Mouse (Mus musculus): ENCODE results near the gene Olfr935. TPM values are rescaled to one million over a fixed set of nuclear protein-coding genes. Genes with fewer than 3 reads are reported as not detected.

The Olfr935 gene
- not detected for polyA plus RNA-seq (2015; fragmentation: Illumina TruSeq; extraction: RNeasy Lipid Tissue Mini Kit (QIAGEN cat#74804); ENCODE audit: insufficient read depth, low replicate concordance)

GRCm38 (mm10) chr9:38999583-38999982, at the start of gene Olfr935:
TSS of gene Olfr935 (minus strand) at chr9:38999683.

DNA sequence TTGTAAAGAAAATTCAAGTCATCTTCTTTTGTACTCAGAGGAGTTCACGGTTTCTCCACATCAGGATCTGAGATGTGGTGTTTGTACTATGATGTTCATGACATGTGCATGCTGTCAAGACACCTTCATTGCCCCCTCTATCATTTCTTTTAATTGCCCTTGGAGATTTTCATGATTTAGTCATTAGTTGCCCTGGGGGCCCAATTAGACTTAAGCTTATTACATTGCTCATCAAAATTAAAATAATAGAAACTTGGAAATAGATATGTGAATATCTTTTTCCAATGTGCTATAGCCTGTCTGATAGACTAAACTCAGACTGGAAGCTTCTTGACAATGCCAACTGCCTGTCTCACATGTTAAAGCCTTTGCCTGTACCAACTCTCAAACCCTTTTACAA, 23.8 kb upstream of the Olfr935 start, which contains the start of gene Olfr146:
Gene Olfr146, minus strand, starts transcription at position 101 of the 400 bp plus-strand sequence.

GRCm38 (mm10) chr9:38988215-38988614, 11.3 kb downstream of the Olfr935 start, which contains the start of gene Olfr934:
TSS of gene Olfr934 (minus strand) at chr9:38988315.

GRCm38 (mm10) chr9:38972013-38972412, 27.5 kb downstream of the Olfr935 start, which contains the start of gene Olfr933:
TSS of gene Olfr933 (plus strand) at chr9:38972313.

Other genes with a start within 250 kb of the Olfr935 start
- 0.32 TPM for gene Olfr920, start 247.4 kb downstream of the Olfr935 start, polyA plus RNA-seq (2015; fragmentation: Illumina TruSeq; extraction: RNeasy Lipid Tissue Mini Kit (QIAGEN cat#74804); ENCODE audit: insufficient read depth, low replicate concordance)
- gene Olfr921, start 226.6 kb downstream of the Olfr935 start, polyA plus RNA-seq (2015; fragmentation: Illumina TruSeq; extraction: RNeasy Lipid Tissue Mini Kit (QIAGEN cat#74804); ENCODE audit: insufficient read depth, low replicate concordance): not detected
- gene Olfr922, start 185.1 kb downstream of the Olfr935 start, polyA plus RNA-seq (2015; fragmentation: Illumina TruSeq; extraction: RNeasy Lipid Tissue Mini Kit (QIAGEN cat#74804); ENCODE audit: insufficient read depth, low replicate concordance): not detected
- not detected for gene Olfr923, start 173.1 kb downstream of the Olfr935 start, polyA plus RNA-seq (2015; fragmentation: Illumina TruSeq; extraction: RNeasy Lipid Tissue Mini Kit (QIAGEN cat#74804); ENCODE audit: insufficient read depth, low replicate concordance)
- gene Olfr924, start 155.2 kb downstream of the Olfr935 start, polyA plus RNA-seq (2015; fragmentation: Illumina TruSeq; extraction: RNeasy Lipid Tissue Mini Kit (QIAGEN cat#74804); ENCODE audit: insufficient read depth, low replicate concordance): not detected
- not detected for gene Olfr26, start 144.6 kb downstream of the Olfr935 start, polyA plus RNA-seq (2015; fragmentation: Illumina TruSeq; extraction: RNeasy Lipid Tissue Mini Kit (QIAGEN cat#74804); ENCODE audit: insufficient read depth, low replicate concordance)
- not detected for gene Olfr926, start 122.6 kb downstream of the Olfr935 start, polyA plus RNA-seq (2015; fragmentation: Illumina TruSeq; extraction: RNeasy Lipid Tissue Mini Kit (QIAGEN cat#74804); ENCODE audit: insufficient read depth, low replicate concordance)
- gene Olfr930, start 69.9 kb downstream of the Olfr935 start, polyA plus RNA-seq (2015; fragmentation: Illumina TruSeq; extraction: RNeasy Lipid Tissue Mini Kit (QIAGEN cat#74804); ENCODE audit: insufficient read depth, low replicate concordance): not detected
- gene Olfr933, start 27.4 kb downstream of the Olfr935 start, polyA plus RNA-seq (2015; fragmentation: Illumina TruSeq; extraction: RNeasy Lipid Tissue Mini Kit (QIAGEN cat#74804); ENCODE audit: insufficient read depth, low replicate concordance): not detected
- not detected for gene Olfr934, start 11.4 kb downstream of the Olfr935 start, polyA plus RNA-seq (2015; fragmentation: Illumina TruSeq; extraction: RNeasy Lipid Tissue Mini Kit (QIAGEN cat#74804); ENCODE audit: insufficient read depth, low replicate concordance)
- gene Olfr146, start 23.7 kb upstream of the Olfr935 start, polyA plus RNA-seq (2015; fragmentation: Illumina TruSeq; extraction: RNeasy Lipid Tissue Mini Kit (QIAGEN cat#74804); ENCODE audit: insufficient read depth, low replicate concordance): not detected
- not detected for gene Olfr937, start 65.3 kb upstream of the Olfr935 start, polyA plus RNA-seq (2015; fragmentation: Illumina TruSeq; extraction: RNeasy Lipid Tissue Mini Kit (QIAGEN cat#74804); ENCODE audit: insufficient read depth, low replicate concordance)
- not detected for gene Olfr938, start 79.2 kb upstream of the Olfr935 start, polyA plus RNA-seq (2015; fragmentation: Illumina TruSeq; extraction: RNeasy Lipid Tissue Mini Kit (QIAGEN cat#74804); ENCODE audit: insufficient read depth, low replicate concordance)
- not detected for gene Olfr27, start 128.4 kb upstream of the Olfr935 start, polyA plus RNA-seq (2015; fragmentation: Illumina TruSeq; extraction: RNeasy Lipid Tissue Mini Kit (QIAGEN cat#74804); ENCODE audit: insufficient read depth, low replicate concordance)
- not detected for gene Olfr943, start 166.6 kb upstream of the Olfr935 start, polyA plus RNA-seq (2015; fragmentation: Illumina TruSeq; extraction: RNeasy Lipid Tissue Mini Kit (QIAGEN cat#74804); ENCODE audit: insufficient read depth, low replicate concordance)
- not detected for gene Olfr944, start 202.2 kb upstream of the Olfr935 start, polyA plus RNA-seq (2015; fragmentation: Illumina TruSeq; extraction: RNeasy Lipid Tissue Mini Kit (QIAGEN cat#74804); ENCODE audit: insufficient read depth, low replicate concordance)

All from spleen, adult 10 weeks (tissue).